Mouse (Mus musculus) erythroblast, embryonic 14.5 days (primary cell): Measurements from ENCODE around the gene Fgf7. TPM values are rescaled to one million over a fixed set of nuclear protein-coding genes. Genes with fewer than 3 reads are reported as not detected.

Source experiments
- H3K27me3 ChIP-seq: 2 replicates; pipeline ENCODE4 v1.6.1; 2012; ENCODE audit warnings: inconsistent platforms; ENCODE audit not compliant: control insufficient read depth
- H3K36me3 ChIP-seq: 2 replicates; pipeline ENCODE4 v1.6.1; 2012; ENCODE audit warnings: mild to moderate bottlenecking, inconsistent platforms; ENCODE audit not compliant: control insufficient read depth
- H3K4me1 ChIP-seq: 2 replicates; pipeline ENCODE4 v1.6.1; 2012; ENCODE audit warnings: inconsistent platforms; ENCODE audit not compliant: control insufficient read depth
- H3K4me3 ChIP-seq: replicated peaks from 2 replicates; pipeline ENCODE3; 2012; ENCODE audit warnings: moderate library complexity, mild to moderate bottlenecking, inconsistent platforms
- H3K9me3 ChIP-seq: 2 replicates; pipeline ENCODE4 v1.6.1; 2012; ENCODE audit warnings: low read length, inconsistent platforms, mixed read lengths; ENCODE audit not compliant: control insufficient read depth
- GATA1 ChIP-seq: IDR thresholded peaks from 2 replicates; pipeline ENCODE4 v1.6.1; 2012; ENCODE audit warnings: low read length, inconsistent platforms, mixed read lengths
- TAL1 ChIP-seq: IDR thresholded peaks from 3 replicates; pipeline ENCODE4 v1.6.1; 2012; ENCODE audit warnings: low read length, inconsistent platforms, mixed read lengths
- polyA plus RNA-seq: library from polyadenylated mRNA; stranded (reverse); fragments of >175 nt; gene quantifications from 2 replicates; pipeline ENCODE4 v1.2.3, GENCODE M21; 2012

The Fgf7 gene
- polyA plus RNA-seq, 1 experiment: not detected

DNA sequence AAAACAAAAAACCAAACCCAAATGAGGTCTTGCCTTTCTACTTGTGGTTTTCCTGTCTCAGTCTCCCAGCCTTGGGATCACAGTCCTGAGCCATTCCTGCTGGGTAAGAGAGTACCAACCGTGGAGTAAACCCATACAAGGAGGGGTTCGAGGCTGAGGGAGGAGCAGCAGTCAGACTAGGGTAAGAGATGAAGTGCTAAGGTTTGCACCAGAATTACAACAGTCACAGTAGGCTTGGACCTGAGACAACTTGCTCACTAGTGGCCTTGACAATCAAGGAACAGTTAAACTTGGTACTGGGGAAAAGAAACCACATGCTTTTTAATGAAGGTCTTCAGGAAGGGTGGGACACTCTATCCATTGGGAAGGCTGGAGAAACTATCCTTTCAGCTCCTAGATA lies 44.6 kb downstream of the Fgf7 start:
- TF ChIP-seq GATA1: no peak
- TF ChIP-seq TAL1: no peak
- Histone ChIP-seq H3K4me3 (no peak overlapping the region), H3K27me3 (no peaks in the 10 kb centered on the region), H3K36me3 (no peaks in the 10 kb centered on the region), H3K9me3 (no peaks in the 10 kb centered on the region), H3K4me1 (no peaks in the 10 kb centered on the region)

DNA sequence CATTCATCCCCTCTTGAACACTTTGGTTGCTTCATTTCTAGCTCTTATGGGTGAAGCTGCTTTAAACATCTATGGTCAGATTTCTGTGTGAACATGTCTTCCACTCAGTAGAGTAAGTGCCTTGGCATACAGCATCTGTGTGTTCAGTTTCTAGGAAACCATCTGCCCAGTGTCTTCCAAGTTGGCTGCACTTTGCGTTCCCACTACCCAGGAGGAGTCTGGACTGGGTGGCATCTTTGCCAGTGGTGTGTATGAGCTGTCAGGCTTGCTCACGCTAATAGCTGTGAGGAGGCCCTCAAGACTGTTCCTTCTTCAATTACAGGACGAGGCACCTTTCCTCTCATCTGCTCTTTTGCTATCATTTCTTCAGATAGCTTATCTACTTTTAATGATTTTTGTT lies 49.9 kb downstream of the Fgf7 start:
- Histone ChIP-seq H3K4me1 (no peaks in the 10 kb centered on the region), H3K9me3 (no peaks in the 10 kb centered on the region), H3K36me3 (no peaks in the 10 kb centered on the region), H3K4me3 (no peak overlapping the region), H3K27me3 (no peaks in the 10 kb centered on the region)
- TF ChIP-seq TAL1: no peak
- no peak for TF ChIP-seq GATA1

DNA sequence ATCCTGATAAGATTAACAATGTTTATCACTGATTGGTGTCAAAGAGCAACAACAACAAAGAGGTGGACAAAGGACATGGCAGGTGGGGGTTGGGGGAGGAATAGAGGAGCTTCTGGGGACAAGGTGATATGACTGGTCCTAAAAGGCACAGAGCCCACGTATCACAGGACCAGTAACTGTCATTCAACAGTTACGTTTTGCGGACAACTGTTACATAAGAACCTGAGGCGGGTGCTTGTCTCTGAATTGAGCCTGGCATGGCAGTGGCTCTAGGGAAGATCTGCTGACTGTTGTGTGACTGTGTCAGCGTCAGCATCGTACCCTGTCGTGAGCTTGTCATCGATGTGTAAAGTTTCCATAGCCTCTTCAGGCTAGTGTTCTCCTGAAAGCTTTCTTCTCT lies 51.7 kb downstream of the Fgf7 start:
- H3K4me1 ChIP-seq: no peaks in the 10 kb centered on the region
- H3K36me3 ChIP-seq: no peaks in the 10 kb centered on the region
- H3K4me3 ChIP-seq: no peak overlapping the region
- TF ChIP-seq GATA1 (no peak), TAL1 (no peak)
- no peaks in the 10 kb centered on the region for H3K9me3 ChIP-seq
- H3K27me3 ChIP-seq: no peaks in the 10 kb centered on the region

DNA sequence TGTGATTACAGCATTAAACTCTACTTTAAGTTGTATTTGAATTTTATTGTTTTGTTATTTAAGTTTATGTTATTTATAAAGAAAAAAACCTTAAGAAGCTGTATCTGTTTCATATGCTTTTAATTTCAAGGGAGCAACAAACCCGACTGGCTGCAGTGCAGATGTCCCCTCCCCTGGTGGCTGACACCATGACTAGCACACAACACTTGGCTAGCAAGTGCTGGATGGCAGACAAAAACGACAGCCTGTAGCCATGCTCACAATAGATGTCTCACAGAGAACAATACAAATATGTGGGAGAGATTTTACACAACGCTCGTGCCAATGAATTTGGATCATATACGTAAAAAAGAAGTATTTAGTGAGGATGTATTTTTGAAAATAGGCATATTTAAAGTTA lies 56.0 kb downstream of the Fgf7 start:
- no peaks in the 10 kb centered on the region for H3K9me3 ChIP-seq
- H3K4me1 ChIP-seq: no peaks in the 10 kb centered on the region
- H3K27me3 ChIP-seq: no peaks in the 10 kb centered on the region
- H3K36me3 ChIP-seq: no peaks in the 10 kb centered on the region
- no peak for TF ChIP-seq GATA1
- TF ChIP-seq TAL1: no peak
- no peak overlapping the region for H3K4me3 ChIP-seq

GRCm38 (mm10) chr2:126094616-126095015 lies 60.2 kb downstream of the Fgf7 start:
- no peak for TF ChIP-seq TAL1
- no peaks in the 10 kb centered on the region for H3K36me3 ChIP-seq
- no peaks in the 10 kb centered on the region for H3K27me3 ChIP-seq
- no peaks in the 10 kb centered on the region for H3K4me1 ChIP-seq
- H3K4me3 ChIP-seq: no peak overlapping the region
- H3K9me3 ChIP-seq: no peaks in the 10 kb centered on the region

Other genes with a start within 250 kb of the Fgf7 start
- gene Galk2, start 175.5 kb upstream of the Fgf7 start, polyA plus RNA-seq: 0.04 and 0.05 TPM in 2 replicates
- 0.33 and 0.59 TPM in 2 replicates for gene Cops2, start 175.5 kb upstream of the Fgf7 start, polyA plus RNA-seq
- not detected in 2 replicates for gene Fam227b, start 117.3 kb downstream of the Fgf7 start, polyA plus RNA-seq
- 0.08 TPM in 1 of 2 replicates, not detected in the other for gene Dtwd1, start 117.5 kb downstream of the Fgf7 start, polyA plus RNA-seq
- gene Gm17555, start 180.4 kb downstream of the Fgf7 start, polyA plus RNA-seq: not detected in 2 replicates